Mouse (Mus musculus): ENCODE measurements around the gene Lpo.

DNA sequence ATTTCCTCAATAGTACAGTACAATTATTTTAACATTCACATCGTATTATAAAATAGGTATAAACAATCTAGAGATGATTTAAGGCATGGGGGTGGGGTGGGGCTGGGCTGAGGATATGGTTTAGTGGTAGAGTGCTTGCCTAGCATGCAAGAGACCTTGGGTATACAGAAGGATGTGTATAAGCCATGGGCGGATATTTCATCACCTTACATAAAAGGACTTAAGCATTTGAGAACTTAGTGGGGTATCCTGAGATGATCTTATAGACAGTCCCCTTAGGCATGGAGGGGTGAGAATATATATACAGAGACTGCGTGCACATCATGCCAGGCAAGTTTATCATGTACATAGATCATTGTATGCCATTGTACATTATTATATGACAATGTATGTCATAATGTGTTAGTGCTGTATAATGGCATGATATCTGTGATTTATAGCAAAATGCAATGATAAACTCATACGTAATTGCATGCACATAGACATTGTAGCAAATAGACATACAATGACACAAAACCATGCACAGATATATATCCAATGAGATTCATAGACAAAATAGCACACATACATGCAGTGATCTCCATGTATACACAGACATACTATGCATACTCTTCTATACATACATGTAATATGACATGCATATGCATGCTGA, 69.0 kb downstream of the Lpo start:
- no peak for TF ChIP-seq POLR2A (IDR thresholded peaks at IDR 0.05; ENCODE audit: extremely low read depth, insufficient read depth, low read length)
- no peak for TF ChIP-seq CTCF (IDR thresholded peaks at IDR 0.05; ENCODE audit: low read depth, low read length)
